Mouse (Mus musculus): ENCODE data around the gene Lin7c.
"Not testable (repeated sequence)": the region's sequence is repeated elsewhere in the genome, so short reads cannot be mapped to it uniquely, and the experiment has no call there.

The Lin7c gene

GRCm38 (mm10) chr2:109890597-109890996 lies at the start of gene Lin7c:
TSS of gene Lin7c (plus strand) at chr2:109890853.
- DNase-seq (ENCODE audit: low read depth), result peak; percentile 88

GRCm38 (mm10) chr2:109846401-109846800 lies 44.3 kb upstream of the Lin7c start:
- no peak for DNase-seq (ENCODE audit: low read depth)

GRCm38 (mm10) chr2:109848305-109848704 lies 42.3 kb upstream of the Lin7c start:
- DNase-seq (ENCODE audit: low read depth), result no peak

GRCm38 (mm10) chr2:109848715-109849114 lies 41.9 kb upstream of the Lin7c start:
- no peak for DNase-seq (ENCODE audit: low read depth)

GRCm38 (mm10) chr2:109855601-109856000 lies 35.1 kb upstream of the Lin7c start:
- DNase-seq (ENCODE audit: low read depth), result no peak

- no peak for DNase-seq (ENCODE audit: low read depth)
Measured at GRCm38 (mm10) chr2:109859671-109860070, 31.0 kb upstream of the Lin7c start.

- DNase-seq (ENCODE audit: low read depth), result no peak
Measured at GRCm38 (mm10) chr2:109860832-109861231, 29.8 kb upstream of the Lin7c start.

- not testable (repeated sequence) for DNase-seq (ENCODE audit: low read depth)
Measured at GRCm38 (mm10) chr2:109879429-109879828, 11.2 kb upstream of the Lin7c start.

- no peak for DNase-seq (ENCODE audit: low read depth)
Measured at GRCm38 (mm10) chr2:109881111-109881510, 9.5 kb upstream of the Lin7c start.

- DNase-seq (ENCODE audit: low read depth), result no peak
Measured at GRCm38 (mm10) chr2:109881625-109882024, 9.0 kb upstream of the Lin7c start.

GRCm38 (mm10) chr2:109884106-109884505 lies 6.5 kb upstream of the Lin7c start:
- DNase-seq (ENCODE audit: low read depth), result no peak

- DNase-seq (ENCODE audit: low read depth), result no peak
Measured at GRCm38 (mm10) chr2:109884507-109884906, 6.1 kb upstream of the Lin7c start.

GRCm38 (mm10) chr2:109890068-109890467 lies 585 bp upstream of the Lin7c start:
- DNase-seq (ENCODE audit: low read depth), result peak; percentile 46

- no peak for DNase-seq (ENCODE audit: low read depth)
Measured at GRCm38 (mm10) chr2:109891031-109891430, 378 bp downstream of the Lin7c start.

- DNase-seq (ENCODE audit: low read depth), result no peak
Measured at GRCm38 (mm10) chr2:109891471-109891870, 818 bp downstream of the Lin7c start.

- peak; percentile 35 for DNase-seq (ENCODE audit: low read depth)
Measured at GRCm38 (mm10) chr2:109896311-109896710, 5.7 kb downstream of the Lin7c start.

- no peak for DNase-seq (ENCODE audit: low read depth)
Measured at GRCm38 (mm10) chr2:109902869-109903268, 12.2 kb downstream of the Lin7c start.

GRCm38 (mm10) chr2:109904171-109904821 lies 13.6 kb downstream of the Lin7c start:
- peak; percentile 93 for DNase-seq (ENCODE audit: low read depth)

- DNase-seq (ENCODE audit: low read depth), result no peak
Measured at GRCm38 (mm10) chr2:109909122-109909521, 18.5 kb downstream of the Lin7c start.

GRCm38 (mm10) chr2:109912216-109912615 lies 21.6 kb downstream of the Lin7c start:
- no peak for DNase-seq (ENCODE audit: low read depth)

- no peak for DNase-seq (ENCODE audit: low read depth)
Measured at GRCm38 (mm10) chr2:109912766-109913165, 22.1 kb downstream of the Lin7c start.

GRCm38 (mm10) chr2:109913241-109913640 lies 22.6 kb downstream of the Lin7c start:
- DNase-seq (ENCODE audit: low read depth), result no peak

- no peak for DNase-seq (ENCODE audit: low read depth)
Measured at GRCm38 (mm10) chr2:109914601-109915000, 23.9 kb downstream of the Lin7c start.

- DNase-seq (ENCODE audit: low read depth), result no peak
Measured at GRCm38 (mm10) chr2:109916782-109917495, 26.3 kb downstream of the Lin7c start.
